Mouse (Mus musculus) forebrain, embryonic 13.5 days (tissue): ENCODE data around the gene Rbpjl. TPM values are rescaled to one million over a fixed set of nuclear protein-coding genes. Genes with fewer than 3 reads are reported as not detected.

Experiments
- ATAC-seq: fragments of 200-750 bp; cut with Nextera tagmentation; 2 replicates; pipeline ENCODE4 v1.8.0; 2017
- H3K27ac ChIP-seq: fragments of 300-500 bp; sonication (generic); 2 replicates; pipeline ENCODE4 v1.5.1; 2015; ENCODE audit warnings: inconsistent platforms, mild to moderate bottlenecking, moderate library complexity
- H3K27me3 ChIP-seq: fragments of 300-500 bp; sonication (generic); 2 replicates; pipeline ENCODE4 v1.6.1; 2015; ENCODE audit warnings: mild to moderate bottlenecking, inconsistent platforms
- H3K36me3 ChIP-seq: fragments of 300-500 bp; sonication (generic); 2 replicates; pipeline ENCODE4 v1.6.1; 2015; ENCODE audit warnings: mild to moderate bottlenecking, inconsistent platforms; ENCODE audit not compliant: poor library complexity, severe bottlenecking
- H3K4me1 ChIP-seq: fragments of 300-500 bp; sonication (generic); 2 replicates; pipeline ENCODE4 v1.6.1; 2015; ENCODE audit warnings: inconsistent platforms
- H3K4me2 ChIP-seq: fragments of 300-500 bp; sonication (generic); 2 replicates; pipeline ENCODE4 v1.6.1; 2015; ENCODE audit warnings: inconsistent platforms, mild to moderate bottlenecking, moderate library complexity
- H3K4me3 ChIP-seq: fragments of 300-500 bp; sonication (generic); 2 replicates; pipeline ENCODE4 v1.5.1; 2015; ENCODE audit warnings: mild to moderate bottlenecking, inconsistent platforms
- H3K9ac ChIP-seq: fragments of 300-500 bp; sonication (generic); 2 replicates; pipeline ENCODE4 v1.6.1; 2015; ENCODE audit warnings: mild to moderate bottlenecking, inconsistent platforms
- H3K9me3 ChIP-seq: fragments of 300-500 bp; sonication (generic); replicated peaks from 2 replicates; pipeline ENCODE4 v1.6.1; 2016; ENCODE audit warnings: inconsistent platforms
- WGBS: fragments of 180-500 bp; shearing (Covaris S2); methylation state at CpG from one replicate; pipeline ENCODE4 v1.1.7; 2015; 5-methylcytosine and 5-hydroxymethylcytosine counted together
- polyA plus RNA-seq: library from polyadenylated mRNA; unstranded; fragments of >200 nt; fragmentation: Nextera tagmentation; extraction: Ambion mirVana; gene quantifications from 2 replicates; pipeline ENCODE4 v1.2.1, GENCODE M21; 2015

Rbpjl gene
- polyA plus RNA-seq, 1 experiment from 2014 or later = not detected

GRCm38 (mm10) chr2:164441731-164442130 is 38.8 kb downstream of the Rbpjl start:
- Histone ChIP-seq H3K36me3 (no peaks in the 10 kb centered on the region), H3K9ac (no peak overlapping the region), H3K4me2 (peak overlapping the region; percentile 93), H3K4me1 (peaks cover 27% of the 10 kb centered on the region), H3K4me3 (no peak overlapping the region), H3K9me3 (no peaks in the 10 kb centered on the region), H3K27ac (no peak overlapping the region), H3K27me3 (peaks cover 14% of the 10 kb centered on the region)
- WGBS = 36% methylated on average over 7 of the region's 7 CpGs
- no peak for ATAC-seq

GRCm38 (mm10) chr2:164442315-164443050 is 39.5 kb downstream of the Rbpjl start:
- Histone ChIP-seq H3K27ac (no peak overlapping the region), H3K4me3 (peak overlapping the region; percentile 51), H3K9ac (peak overlapping the region; percentile 68), H3K4me2 (peak overlapping the region; percentile 93), H3K4me1 (peaks cover 27% of the 10 kb centered on the region), H3K9me3 (no peaks in the 10 kb centered on the region), H3K27me3 (peaks cover 14% of the 10 kb centered on the region), H3K36me3 (no peaks in the 10 kb centered on the region)
- ATAC-seq = peak; percentile 40; the same call in 1 of the 2 replicates
- WGBS = 3% methylated on average over 29 of the region's 29 CpGs

- Histone ChIP-seq H3K9ac (peak overlapping the region; percentile 68), H3K4me3 (peak overlapping the region; percentile 51), H3K36me3 (no peaks in the 10 kb centered on the region), H3K27me3 (peaks cover 14% of the 10 kb centered on the region), H3K27ac (no peak overlapping the region), H3K4me2 (peak overlapping the region; percentile 93), H3K4me1 (peaks cover 27% of the 10 kb centered on the region), H3K9me3 (no peaks in the 10 kb centered on the region)
- ATAC-seq = peak; percentile 95
- WGBS = 0% methylated on average over 26 of the region's 26 CpGs
Observed at GRCm38 (mm10) chr2:164443051-164443437, 40.1 kb downstream of the Rbpjl start.

- peak within 1 kb of the TSS; percentile 51 for H3K4me3 ChIP-seq
- no peak for ATAC-seq
- 8% methylated on average over 18 of the region's 18 CpGs for WGBS
- H3K4me1 ChIP-seq = peaks cover 27% of the 10 kb centered on the region
- peaks cover 14% of the 10 kb centered on the region for H3K27me3 ChIP-seq
- peak within 1 kb of the TSS; percentile 93 for H3K4me2 ChIP-seq
- H3K9me3 ChIP-seq = no peaks in the 10 kb centered on the region
- no peak within 1 kb of the TSS for H3K27ac ChIP-seq
- no peaks in the 10 kb centered on the region for H3K36me3 ChIP-seq
- H3K9ac ChIP-seq = peak within 1 kb of the TSS; percentile 68
Observed at GRCm38 (mm10) chr2:164443460-164444000, 40.6 kb downstream of the Rbpjl start, which contains the start of gene Sdc4. Gene Sdc4 (minus strand): TSS chr2:164443887.

GRCm38 (mm10) chr2:164444701-164445100 is 41.8 kb downstream of the Rbpjl start:
- H3K27me3 ChIP-seq = peaks cover 14% of the 10 kb centered on the region
- no peak overlapping the region for H3K9ac ChIP-seq
- peaks cover 27% of the 10 kb centered on the region for H3K4me1 ChIP-seq
- H3K36me3 ChIP-seq = no peaks in the 10 kb centered on the region
- ATAC-seq = no peak
- H3K27ac ChIP-seq = no peak overlapping the region
- no peak overlapping the region for H3K4me2 ChIP-seq
- no peaks in the 10 kb centered on the region for H3K9me3 ChIP-seq
- no peak overlapping the region for H3K4me3 ChIP-seq
- 87% methylated on average over 2 of the region's 2 CpGs for WGBS

- no peak for ATAC-seq
- Histone ChIP-seq H3K36me3 (no peaks in the 10 kb centered on the region), H3K27me3 (peaks cover 14% of the 10 kb centered on the region), H3K4me2 (no peak overlapping the region), H3K9ac (no peak overlapping the region), H3K4me1 (peaks cover 27% of the 10 kb centered on the region), H3K9me3 (no peaks in the 10 kb centered on the region), H3K27ac (no peak overlapping the region), H3K4me3 (no peak overlapping the region)
- WGBS = 88% methylated on average over 3 of the region's 3 CpGs
Observed at GRCm38 (mm10) chr2:164445399-164446085, 42.6 kb downstream of the Rbpjl start.

GRCm38 (mm10) chr2:164446086-164446469 is 43.1 kb downstream of the Rbpjl start:
- Histone ChIP-seq H3K36me3 (no peaks in the 10 kb centered on the region), H3K27ac (no peak overlapping the region), H3K27me3 (peaks cover 12% of the 10 kb centered on the region), H3K4me3 (no peak overlapping the region), H3K9ac (no peak overlapping the region), H3K9me3 (no peaks in the 10 kb centered on the region), H3K4me2 (no peak overlapping the region), H3K4me1 (peaks cover 27% of the 10 kb centered on the region)
- no peak for ATAC-seq
- 76% methylated on average over 3 of the region's 3 CpGs for WGBS

- Histone ChIP-seq H3K27me3 (0 out of 2 replicates have a peak, but pooled peaks cover 1% of the 10 kb centered on the region), H3K36me3 (no peaks in the 10 kb centered on the region), H3K9me3 (no peaks in the 10 kb centered on the region), H3K27ac (no peak overlapping the region), H3K4me3 (no peak overlapping the region), H3K9ac (no peak overlapping the region), H3K4me2 (no peak overlapping the region), H3K4me1 (peaks cover 7% of the 10 kb centered on the region)
- no peak for ATAC-seq
- 100% methylated on average over 1 of the region's 1 CpGs for WGBS
Observed at GRCm38 (mm10) chr2:164448140-164448539, 45.2 kb downstream of the Rbpjl start.

GRCm38 (mm10) chr2:164448921-164449320 is 46.0 kb downstream of the Rbpjl start:
- Histone ChIP-seq H3K4me2 (no peak overlapping the region), H3K4me3 (no peak overlapping the region), H3K36me3 (no peaks in the 10 kb centered on the region), H3K27ac (no peak overlapping the region), H3K27me3 (0 out of 2 replicates have a peak, but pooled peaks cover 2% of the 10 kb centered on the region), H3K9me3 (no peaks in the 10 kb centered on the region), H3K9ac (no peak overlapping the region), H3K4me1 (no peaks in the 10 kb centered on the region)
- WGBS = 77% methylated on average over 5 of the region's 5 CpGs
- no peak for ATAC-seq

- Histone ChIP-seq H3K4me1 (no peaks in the 10 kb centered on the region), H3K9ac (no peak overlapping the region), H3K27ac (no peak overlapping the region), H3K36me3 (no peaks in the 10 kb centered on the region), H3K4me3 (no peak overlapping the region), H3K4me2 (no peak overlapping the region), H3K27me3 (0 out of 2 replicates have a peak, but pooled peaks cover 2% of the 10 kb centered on the region), H3K9me3 (no peaks in the 10 kb centered on the region)
- WGBS = 89% methylated on average over 14 of the region's 14 CpGs
- ATAC-seq = no peak
Observed at GRCm38 (mm10) chr2:164449341-164450042, 46.6 kb downstream of the Rbpjl start.

- Histone ChIP-seq H3K9me3 (no peaks in the 10 kb centered on the region), H3K9ac (no peak overlapping the region), H3K27ac (no peak overlapping the region), H3K27me3 (0 out of 2 replicates have a peak, but pooled peaks cover 2% of the 10 kb centered on the region), H3K36me3 (no peaks in the 10 kb centered on the region), H3K4me1 (peaks cover 7% of the 10 kb centered on the region), H3K4me2 (no peak overlapping the region), H3K4me3 (no peak overlapping the region)
- 49% methylated on average over 11 of the region's 13 CpGs for WGBS
- ATAC-seq = no peak
Observed at GRCm38 (mm10) chr2:164452000-164452676, 49.2 kb downstream of the Rbpjl start.
